Mouse (Mus musculus) 416B (cell line): ENCODE results near the gene Enc1.
A peak's percentile ranks its signal among the peaks of the same experiment; 100 is the strongest.

Experiments
- DNase-seq: peaks from one replicate; pipeline ENCODE4 v3.0.0; 2011; ENCODE audit warnings: low read depth

The Enc1 gene

GRCm38 (mm10) chr13:97292026-97292425 is 51.1 kb downstream of the Enc1 start:
- no peak for DNase-seq

GRCm38 (mm10) chr13:97292451-97293245 is 51.7 kb downstream of the Enc1 start:
- no peak for DNase-seq

GRCm38 (mm10) chr13:97295101-97295852 is 54.4 kb downstream of the Enc1 start:
- DNase-seq = peak; percentile 51

DNA sequence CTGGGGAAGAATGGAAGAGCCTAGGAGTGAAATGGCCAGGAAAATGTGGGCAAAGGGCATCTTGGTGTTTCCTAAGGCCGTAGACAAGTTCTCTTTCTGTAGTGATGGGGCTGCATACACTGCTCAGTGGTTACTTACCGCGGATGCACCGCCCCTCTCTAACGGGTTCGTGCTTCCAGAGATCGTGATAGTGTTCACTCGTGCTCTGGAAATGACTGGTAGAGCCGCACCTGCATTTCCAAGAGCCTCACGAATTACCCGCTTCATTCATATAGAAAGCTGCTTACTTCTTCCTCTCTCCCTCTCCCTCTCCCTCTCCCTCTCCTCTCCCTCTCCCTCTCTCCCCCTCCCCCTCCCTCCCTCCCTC is 54.9 kb downstream of the Enc1 start:
- DNase-seq = no peak

DNA sequence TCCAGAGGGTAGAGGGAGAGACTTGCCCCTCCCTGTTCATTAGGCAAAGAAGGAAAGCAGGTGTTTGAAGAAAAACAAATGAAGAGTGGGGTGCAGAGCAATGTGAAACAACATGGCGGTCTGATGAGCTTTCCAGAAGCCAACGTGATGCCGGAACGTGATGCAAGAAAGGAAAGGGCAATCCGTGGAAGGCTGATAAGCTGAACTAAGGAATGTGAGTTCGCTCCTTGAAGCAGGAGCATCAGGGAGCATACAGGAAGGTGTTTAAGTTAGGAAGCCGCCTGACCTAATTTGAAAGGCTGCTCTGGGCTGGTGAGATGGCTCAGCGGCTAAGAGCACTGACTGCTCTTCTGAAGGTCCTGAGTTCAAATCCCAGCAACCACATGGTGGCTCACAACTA is 55.4 kb downstream of the Enc1 start:
- DNase-seq = no peak

- DNase-seq = no peak
These were observed 55.9 kb downstream of the Enc1 start for GRCm38 (mm10) chr13:97296757-97297156.

GRCm38 (mm10) chr13:97297418-97298050 is 56.6 kb downstream of the Enc1 start:
- no peak for DNase-seq

DNA sequence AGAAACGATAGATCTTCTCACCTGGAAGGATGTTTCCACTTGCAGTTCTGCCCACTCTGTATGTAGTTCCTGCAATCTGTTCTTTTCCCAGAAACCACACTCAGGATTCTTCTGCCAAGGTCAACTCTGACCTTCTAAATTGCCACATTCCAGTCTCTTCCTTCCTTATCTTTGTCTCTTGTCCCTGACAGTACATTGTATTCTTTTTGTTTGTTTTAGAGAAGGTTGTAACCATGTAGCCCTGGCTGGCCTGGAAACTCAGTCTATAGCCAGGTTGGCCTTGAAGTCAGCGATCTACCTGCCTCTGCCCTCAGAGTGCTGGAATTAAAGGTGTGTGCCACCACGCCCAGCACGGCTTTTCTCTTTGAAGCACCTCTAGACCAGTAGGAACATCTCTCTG is 58.0 kb downstream of the Enc1 start:
- no peak for DNase-seq

- DNase-seq = no peak
These were observed 59.3 kb downstream of the Enc1 start for GRCm38 (mm10) chr13:97299877-97300873.
